Mouse (Mus musculus): ENCODE data around the gene Itga2b. TPM values are rescaled to one million over a fixed set of nuclear protein-coding genes. Genes with fewer than 3 reads are reported as not detected.

Itga2b gene
- polyA plus RNA-seq, 1 experiment from 2014 or later, result 5.8 TPM

DNA sequence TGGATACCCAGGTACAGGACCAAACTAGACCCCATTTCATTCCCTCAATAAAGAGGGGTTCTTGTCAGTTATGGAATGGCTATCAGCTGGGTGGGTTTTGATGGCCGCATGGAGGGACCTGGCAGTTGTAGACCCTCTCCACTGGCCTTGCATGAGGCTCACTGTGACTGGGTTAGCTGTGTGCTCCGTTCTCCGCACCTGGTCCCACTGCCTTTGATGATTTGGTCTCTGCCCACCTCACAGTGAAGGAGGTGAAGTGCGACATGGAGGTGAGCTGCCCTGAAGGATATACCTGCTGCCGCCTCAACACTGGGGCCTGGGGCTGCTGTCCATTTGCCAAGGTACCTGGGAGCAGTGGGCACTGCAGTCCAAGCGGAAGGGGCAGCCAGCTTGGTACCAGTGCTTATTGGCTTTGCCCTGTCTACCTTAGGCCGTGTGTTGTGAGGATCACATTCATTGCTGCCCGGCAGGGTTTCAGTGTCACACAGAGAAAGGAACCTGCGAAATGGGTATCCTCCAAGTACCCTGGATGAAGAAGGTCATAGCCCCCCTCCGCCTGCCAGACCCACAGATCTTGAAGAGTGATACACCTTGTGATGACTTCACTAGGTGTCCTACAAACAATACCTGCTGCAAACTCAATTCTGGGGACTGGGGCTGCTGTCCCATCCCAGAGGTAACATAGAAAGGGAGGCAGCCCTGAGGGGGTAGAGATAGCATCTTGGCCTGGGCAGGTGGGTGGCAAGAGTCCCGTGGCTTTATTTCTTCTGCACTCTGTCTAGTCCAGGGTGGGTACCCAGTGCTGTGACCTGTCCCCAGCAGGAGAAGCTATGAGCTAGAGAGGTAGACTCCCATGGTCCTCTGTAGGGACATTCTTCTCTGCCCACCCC, 34.9 kb downstream of the Itga2b start:
- H3K36me3 ChIP-seq (ENCODE audit: control insufficient read depth, insufficient read depth, low read length), result peaks cover 45% of the 10 kb centered on the region
- H3K9ac ChIP-seq (ENCODE audit: low read depth, low read length), result no peak overlapping the region
- H3K4me2 ChIP-seq (replicated peaks; ENCODE audit: low read depth, low read length), result no peak overlapping the region
- H3K9me3 ChIP-seq (ENCODE audit: control insufficient read depth, low read length), result no peaks in the 10 kb centered on the region
- no peak overlapping the region for H3K4me3 ChIP-seq (ENCODE audit: low read length)
- no peak overlapping the region for H3K27ac ChIP-seq (ENCODE audit: low read depth, low read length)
- no peaks in the 10 kb centered on the region; the same call in 1 of the 2 replicates for H3K27me3 ChIP-seq (ENCODE audit: control insufficient read depth, insufficient read depth, low read length)
- WGBS, result 90% methylated on average over 11 of the region's 11 CpGs
- no peak for ATAC-seq (ENCODE audit: low FRiP score, low TSS enrichment)
- peaks cover 30% of the 10 kb centered on the region for H3K4me1 ChIP-seq (ENCODE audit: control insufficient read depth, insufficient read depth, low read length)

DNA sequence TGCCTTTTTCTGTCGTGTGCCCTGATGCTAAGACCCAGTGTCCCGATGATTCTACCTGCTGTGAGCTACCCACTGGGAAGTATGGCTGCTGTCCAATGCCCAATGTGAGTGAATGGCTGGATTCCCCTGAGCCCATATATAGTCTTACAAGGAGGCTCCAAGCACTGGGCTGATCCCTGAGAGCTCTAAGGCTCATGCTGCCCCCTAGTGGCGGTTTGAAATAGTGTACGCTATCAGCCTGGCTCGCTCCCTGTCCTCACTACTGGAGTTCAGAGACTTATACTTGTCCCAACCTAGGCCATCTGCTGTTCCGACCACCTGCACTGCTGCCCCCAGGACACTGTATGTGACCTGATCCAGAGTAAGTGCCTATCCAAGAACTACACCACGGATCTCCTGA, 35.5 kb downstream of the Itga2b start:
- Histone ChIP-seq H3K36me3 (ENCODE audit: control insufficient read depth, insufficient read depth, low read length) (peaks cover 38% of the 10 kb centered on the region), H3K4me2 (replicated peaks; ENCODE audit: low read depth, low read length) (no peak overlapping the region), H3K9me3 (ENCODE audit: control insufficient read depth, low read length) (no peaks in the 10 kb centered on the region), H3K4me3 (ENCODE audit: low read length) (no peak overlapping the region), H3K9ac (ENCODE audit: low read depth, low read length) (no peak overlapping the region), H3K27me3 (ENCODE audit: control insufficient read depth, insufficient read depth, low read length) (no peaks in the 10 kb centered on the region; the same call in 1 of the 2 replicates), H3K27ac (ENCODE audit: low read depth, low read length) (no peak overlapping the region), H3K4me1 (ENCODE audit: control insufficient read depth, insufficient read depth, low read length) (peaks cover 35% of the 10 kb centered on the region)
- ATAC-seq (ENCODE audit: low FRiP score, low TSS enrichment), result peak; percentile 12; the same call in 1 of the 2 replicates
- 13% methylated on average over 7 of the region's 7 CpGs for WGBS

DNA sequence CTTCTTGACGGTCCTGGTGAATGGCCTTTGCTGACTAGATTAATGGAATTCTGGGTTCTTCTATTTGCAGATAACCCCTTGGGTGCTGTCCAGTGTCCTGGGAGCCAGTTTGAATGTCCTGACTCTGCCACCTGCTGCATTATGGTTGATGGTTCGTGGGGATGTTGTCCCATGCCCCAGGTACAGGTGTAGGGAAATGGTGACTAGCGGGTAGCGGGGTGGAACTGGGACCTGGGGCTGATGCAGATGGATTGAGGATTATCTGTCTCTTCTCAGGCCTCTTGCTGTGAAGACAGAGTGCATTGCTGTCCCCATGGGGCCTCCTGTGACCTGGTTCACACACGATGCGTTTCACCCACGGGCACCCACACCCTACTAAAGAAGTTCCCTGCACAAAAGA, 36.1 kb downstream of the Itga2b start:
- Histone ChIP-seq H3K27me3 (ENCODE audit: control insufficient read depth, insufficient read depth, low read length) (no peaks in the 10 kb centered on the region; the same call in none of the 2 replicates), H3K4me3 (ENCODE audit: low read length) (no peak overlapping the region), H3K4me1 (ENCODE audit: control insufficient read depth, insufficient read depth, low read length) (peaks cover 33% of the 10 kb centered on the region), H3K9ac (ENCODE audit: low read depth, low read length) (no peak overlapping the region), H3K27ac (ENCODE audit: low read depth, low read length) (no peak overlapping the region), H3K4me2 (replicated peaks; ENCODE audit: low read depth, low read length) (no peak overlapping the region), H3K9me3 (ENCODE audit: control insufficient read depth, low read length) (no peaks in the 10 kb centered on the region), H3K36me3 (ENCODE audit: control insufficient read depth, insufficient read depth, low read length) (peaks cover 33% of the 10 kb centered on the region)
- no peak for ATAC-seq (ENCODE audit: low FRiP score, low TSS enrichment)
- 91% methylated on average over 7 of the region's 7 CpGs for WGBS

DNA sequence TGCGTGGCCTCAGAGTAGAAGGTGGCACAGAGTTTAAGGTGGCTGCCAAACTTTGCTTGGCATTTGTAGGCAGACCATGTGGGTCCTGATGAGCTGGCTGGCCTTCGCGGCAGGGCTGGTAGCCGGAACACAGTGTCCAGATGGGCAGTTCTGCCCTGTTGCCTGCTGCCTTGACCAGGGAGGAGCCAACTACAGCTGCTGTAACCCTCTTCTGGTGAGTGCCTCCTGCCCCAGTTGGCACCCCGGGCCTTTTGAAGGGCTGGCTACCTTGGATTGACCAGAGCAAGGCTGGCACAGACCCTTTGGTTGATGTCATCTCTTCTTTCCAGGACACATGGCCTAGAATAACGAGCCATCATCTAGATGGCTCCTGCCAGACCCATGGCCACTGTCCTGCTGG, 37.0 kb downstream of the Itga2b start:
- Histone ChIP-seq H3K27ac (ENCODE audit: low read depth, low read length) (no peak overlapping the region), H3K4me3 (ENCODE audit: low read length) (no peak overlapping the region), H3K9ac (ENCODE audit: low read depth, low read length) (0 out of 2 replicates have a peak overlapping the region, but pooled peaks have one; percentile 12), H3K4me1 (ENCODE audit: control insufficient read depth, insufficient read depth, low read length) (peaks cover 26% of the 10 kb centered on the region), H3K9me3 (ENCODE audit: control insufficient read depth, low read length) (no peaks in the 10 kb centered on the region), H3K4me2 (replicated peaks; ENCODE audit: low read depth, low read length) (no peak overlapping the region), H3K36me3 (ENCODE audit: control insufficient read depth, insufficient read depth, low read length) (peaks cover 29% of the 10 kb centered on the region), H3K27me3 (ENCODE audit: control insufficient read depth, insufficient read depth, low read length) (no peaks in the 10 kb centered on the region; the same call in none of the 2 replicates)
- ATAC-seq (ENCODE audit: low FRiP score, low TSS enrichment), result no peak
- 96% methylated on average over 6 of the region's 6 CpGs for WGBS

DNA sequence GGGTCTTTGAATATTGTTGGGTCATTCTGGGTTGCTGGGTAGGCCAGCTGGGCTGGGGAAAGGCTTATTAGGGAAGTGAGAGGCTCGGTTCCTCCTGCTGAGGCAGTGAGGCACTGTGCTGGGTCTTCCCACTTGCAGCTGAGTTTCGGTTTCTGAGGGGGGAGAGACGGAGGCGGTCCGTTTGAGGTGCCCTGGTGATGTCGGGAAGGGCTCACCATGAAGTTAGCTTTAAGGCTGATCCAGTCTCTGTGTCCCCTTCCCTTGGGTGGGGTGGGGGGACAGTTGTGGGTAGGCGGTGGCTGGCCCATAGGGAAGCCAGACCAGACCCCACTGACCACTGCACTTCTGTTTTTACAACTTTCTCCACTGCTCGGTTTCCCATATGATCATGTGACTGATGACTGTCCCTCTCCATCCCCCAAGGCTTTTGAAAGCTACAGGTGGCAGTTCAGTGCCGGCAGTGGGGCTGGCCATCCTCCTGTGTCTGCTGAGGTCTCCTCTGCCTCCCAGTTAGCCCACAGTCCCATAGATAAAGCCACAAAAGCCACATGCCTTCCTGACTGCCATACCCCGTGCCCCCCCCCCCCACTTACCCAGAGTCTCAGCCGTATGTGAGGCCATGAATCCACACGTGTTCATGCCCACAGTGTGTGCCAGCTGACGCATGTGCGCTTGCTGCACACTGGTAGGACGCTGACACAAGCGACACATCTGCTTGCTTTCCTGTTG, 37.6 kb downstream of the Itga2b start:
- Histone ChIP-seq H3K9ac (ENCODE audit: low read depth, low read length) (0 out of 2 replicates have a peak overlapping the region, but pooled peaks have one; percentile 12), H3K9me3 (ENCODE audit: control insufficient read depth, low read length) (no peaks in the 10 kb centered on the region), H3K27ac (ENCODE audit: low read depth, low read length) (no peak overlapping the region; the same call in 1 of the 2 replicates), H3K36me3 (ENCODE audit: control insufficient read depth, insufficient read depth, low read length) (peaks cover 27% of the 10 kb centered on the region), H3K4me3 (ENCODE audit: low read length) (no peak overlapping the region), H3K27me3 (ENCODE audit: control insufficient read depth, insufficient read depth, low read length) (no peaks in the 10 kb centered on the region; the same call in none of the 2 replicates), H3K4me1 (ENCODE audit: control insufficient read depth, insufficient read depth, low read length) (peaks cover 20% of the 10 kb centered on the region), H3K4me2 (replicated peaks; ENCODE audit: low read depth, low read length) (no peak overlapping the region)
- 71% methylated on average over 16 of the region's 16 CpGs for WGBS
- ATAC-seq (ENCODE audit: low FRiP score, low TSS enrichment), result no peak

DNA sequence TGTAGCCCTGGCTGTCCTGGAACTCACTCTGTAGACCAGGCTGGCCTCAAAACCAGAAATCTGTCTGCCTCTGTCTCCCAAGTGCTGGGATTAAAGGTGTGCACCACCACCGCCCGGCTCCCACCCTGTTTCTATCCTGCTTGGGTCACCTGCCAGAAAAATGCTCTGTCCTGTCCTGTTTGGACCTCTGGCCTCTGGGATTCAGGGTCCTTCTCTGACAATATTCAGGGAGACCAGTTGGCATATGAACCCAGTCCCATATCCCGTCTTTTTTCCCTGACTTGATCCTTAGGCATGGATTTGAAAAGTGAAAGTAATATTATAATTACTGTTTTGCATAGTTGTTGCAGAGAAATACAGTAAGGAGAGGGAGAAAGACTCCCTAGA, 38.2 kb downstream of the Itga2b start:
- no peak overlapping the region for H3K4me3 ChIP-seq (ENCODE audit: low read length)
- no peak overlapping the region; the same call in 1 of the 2 replicates for H3K27ac ChIP-seq (ENCODE audit: low read depth, low read length)
- no peak for ATAC-seq (ENCODE audit: low FRiP score, low TSS enrichment)
- peaks cover 27% of the 10 kb centered on the region for H3K36me3 ChIP-seq (ENCODE audit: control insufficient read depth, insufficient read depth, low read length)
- H3K9me3 ChIP-seq (ENCODE audit: control insufficient read depth, low read length), result no peaks in the 10 kb centered on the region
- peaks cover 16% of the 10 kb centered on the region for H3K4me1 ChIP-seq (ENCODE audit: control insufficient read depth, insufficient read depth, low read length)
- no peak overlapping the region for H3K4me2 ChIP-seq (replicated peaks; ENCODE audit: low read depth, low read length)
- WGBS, result 86% methylated on average over 3 of the region's 3 CpGs
- H3K27me3 ChIP-seq (ENCODE audit: control insufficient read depth, insufficient read depth, low read length), result no peaks in the 10 kb centered on the region; the same call in 1 of the 2 replicates
- H3K9ac ChIP-seq (ENCODE audit: low read depth, low read length), result no peak overlapping the region

DNA sequence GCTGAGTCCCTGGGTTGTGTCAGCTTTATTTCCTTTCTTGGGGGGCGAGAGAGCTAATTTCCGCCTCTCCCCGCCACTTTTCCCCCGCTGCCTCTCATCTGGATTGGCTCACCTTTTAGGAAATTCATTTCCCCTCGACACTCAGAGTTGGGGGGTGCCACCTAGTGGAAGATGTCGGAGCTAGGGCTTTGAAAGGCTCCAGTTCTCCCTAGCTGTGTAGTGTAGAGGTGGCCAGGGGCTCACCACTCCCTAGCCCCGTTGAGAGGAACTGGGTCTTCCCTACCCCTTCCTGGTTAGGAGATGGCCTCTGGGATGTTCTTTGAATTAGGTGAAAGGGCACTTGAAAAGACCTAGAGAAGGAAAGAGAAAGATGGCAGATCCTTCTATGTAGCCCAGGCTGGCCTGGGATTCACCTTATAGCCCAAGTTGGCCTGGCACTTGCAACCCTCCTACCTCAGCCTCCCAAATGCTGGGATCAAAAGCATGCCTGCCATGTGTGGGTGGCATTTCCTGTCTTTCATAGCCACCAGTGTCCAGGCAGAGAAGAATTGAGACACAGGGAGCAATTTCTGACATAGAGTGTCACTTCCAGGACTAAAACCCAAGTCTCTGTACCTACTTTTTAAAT, 38.8 kb downstream of the Itga2b start:
- no peaks in the 10 kb centered on the region; the same call in 1 of the 2 replicates for H3K27me3 ChIP-seq (ENCODE audit: control insufficient read depth, insufficient read depth, low read length)
- 0 out of 2 replicates have a peak, but pooled peaks have one; percentile 9 for ATAC-seq (ENCODE audit: low FRiP score, low TSS enrichment)
- H3K9me3 ChIP-seq (ENCODE audit: control insufficient read depth, low read length), result no peaks in the 10 kb centered on the region
- under 1% methylated on average over 7 of the region's 7 CpGs for WGBS
- peak overlapping the region; percentile 80 for H3K27ac ChIP-seq (ENCODE audit: low read depth, low read length)
- peak overlapping the region; percentile 89 for H3K4me2 ChIP-seq (replicated peaks; ENCODE audit: low read depth, low read length)
- H3K4me1 ChIP-seq (ENCODE audit: control insufficient read depth, insufficient read depth, low read length), result peaks cover 16% of the 10 kb centered on the region
- peak overlapping the region; percentile 62 for H3K9ac ChIP-seq (ENCODE audit: low read depth, low read length)
- H3K4me3 ChIP-seq (ENCODE audit: low read length), result peak overlapping the region; percentile 65
- H3K36me3 ChIP-seq (ENCODE audit: control insufficient read depth, insufficient read depth, low read length), result peaks cover 22% of the 10 kb centered on the region

DNA sequence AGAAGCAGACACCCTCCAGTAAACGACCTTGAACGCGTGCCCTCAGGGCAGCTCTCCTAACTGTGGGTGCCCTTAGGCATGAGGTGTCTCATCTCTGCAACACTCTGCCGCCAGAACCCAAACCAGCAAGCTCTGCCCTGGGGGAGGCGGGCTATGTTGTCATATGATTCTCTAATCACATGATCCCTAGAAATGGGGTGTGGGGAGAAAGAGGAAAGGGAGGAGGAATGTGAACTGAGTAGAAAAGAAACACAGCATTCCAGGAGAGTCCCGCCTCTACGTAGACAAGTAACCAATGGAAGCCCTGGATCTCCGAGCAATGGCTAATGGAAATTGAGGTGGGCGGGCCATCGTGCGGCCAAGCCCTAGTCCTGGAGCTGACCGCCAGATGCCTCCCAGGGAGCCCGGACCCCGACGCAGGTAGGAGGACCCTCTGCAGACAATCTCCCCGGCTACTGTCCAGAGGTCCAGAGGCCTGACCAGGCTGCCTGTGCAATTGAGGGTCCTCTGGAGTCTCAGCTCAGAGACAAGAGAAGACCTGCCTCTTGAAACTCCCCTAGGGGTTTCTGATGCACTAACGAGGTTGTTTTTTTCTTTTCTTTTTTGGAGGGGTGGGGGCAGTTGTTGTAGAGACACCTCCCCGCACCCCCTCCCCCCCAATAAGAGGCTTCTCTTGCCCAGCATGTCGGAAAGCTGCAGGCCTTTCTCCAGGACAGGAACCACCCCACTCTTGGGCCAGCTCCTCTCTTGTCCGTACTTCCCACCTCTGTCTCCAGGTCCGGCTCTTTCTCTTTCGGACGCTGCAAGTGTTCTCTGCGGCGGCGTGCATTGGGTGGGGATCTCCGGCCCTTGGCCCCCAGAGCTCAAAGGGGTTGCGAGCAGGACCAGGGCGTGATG, 39.6 kb downstream of the Itga2b start, which contains the start of gene Grn:
Gene Grn, plus strand, starts transcription at position 195 of the 897 bp plus-strand sequence.
- Histone ChIP-seq H3K4me1 (ENCODE audit: control insufficient read depth, insufficient read depth, low read length) (peaks cover 16% of the 10 kb centered on the region), H3K9ac (ENCODE audit: low read depth, low read length) (peak within 1 kb of the TSS; percentile 62), H3K4me2 (replicated peaks; ENCODE audit: low read depth, low read length) (peak within 1 kb of the TSS; percentile 89), H3K27me3 (ENCODE audit: control insufficient read depth, insufficient read depth, low read length) (no peaks in the 10 kb centered on the region; the same call in 1 of the 2 replicates), H3K4me3 (ENCODE audit: low read length) (peak within 1 kb of the TSS; percentile 65), H3K9me3 (ENCODE audit: control insufficient read depth, low read length) (no peaks in the 10 kb centered on the region), H3K27ac (ENCODE audit: low read depth, low read length) (peak within 1 kb of the TSS; percentile 80), H3K36me3 (ENCODE audit: control insufficient read depth, insufficient read depth, low read length) (peaks cover 14% of the 10 kb centered on the region)
- ATAC-seq (ENCODE audit: low FRiP score, low TSS enrichment), result peak; percentile 95
- under 1% methylated on average over 29 of the region's 29 CpGs for WGBS

Data from kidney, embryonic 14.5 days (tissue).